Mouse (Mus musculus): ENCODE measurements at regions not wholly inside any gene's neighbourhood (a gene's known extent, or its start where the extent isn't known, plus 50 kb on each side); places are given as distances from the start of the nearest gene placed in this dataset.

GRCm38 (mm10) chr15:62393416-62393815 is 1451.6 kb downstream of the Gsdmc2 start:
- Histone ChIP-seq H3K36me3 (ENCODE audit: control insufficient read depth, insufficient read depth, low read length) (no peaks in the 10 kb centered on the region), H3K27ac (ENCODE audit: insufficient read depth, low read depth, low read length) (no peak overlapping the region), H3K4me3 (ENCODE audit: low read depth, low read length) (no peak overlapping the region), H3K27me3 (ENCODE audit: control insufficient read depth, insufficient read depth, low read length) (no peaks in the 10 kb centered on the region), H3K4me1 (ENCODE audit: control insufficient read depth, insufficient read depth, insufficient read length, low read length) (no peaks in the 10 kb centered on the region)
- 89% methylated on average over 3 of the region's 3 CpGs for WGBS
- TF ChIP-seq CTCF (IDR thresholded peaks at IDR 0.05; ENCODE audit: extremely low read depth, insufficient read length, insufficient replicate concordance, low read depth, low read length), result no peak
- TF ChIP-seq POLR2A (IDR thresholded peaks at IDR 0.05; ENCODE audit: low read depth, low read length), result no peak

- Histone ChIP-seq H3K36me3 (ENCODE audit: control insufficient read depth, insufficient read depth, low read length) (no peaks in the 10 kb centered on the region), H3K27me3 (ENCODE audit: control insufficient read depth, insufficient read depth, low read length) (no peaks in the 10 kb centered on the region), H3K27ac (ENCODE audit: insufficient read depth, low read depth, low read length) (no peak overlapping the region), H3K4me1 (ENCODE audit: control insufficient read depth, insufficient read depth, insufficient read length, low read length) (no peaks in the 10 kb centered on the region), H3K4me3 (ENCODE audit: low read depth, low read length) (no peak overlapping the region)
- no peak for TF ChIP-seq POLR2A (IDR thresholded peaks at IDR 0.05; ENCODE audit: low read depth, low read length)
- no peak for TF ChIP-seq CTCF (IDR thresholded peaks at IDR 0.05; ENCODE audit: extremely low read depth, insufficient read length, insufficient replicate concordance, low read depth, low read length)
- WGBS, result 24% methylated on average over 1 of the region's 1 CpGs
Observed at GRCm38 (mm10) chr15:62392839-62393238, 1452.1 kb downstream of the Gsdmc2 start.

GRCm38 (mm10) chr15:62392381-62392780 is 1452.6 kb downstream of the Gsdmc2 start:
- no peak for TF ChIP-seq CTCF (IDR thresholded peaks at IDR 0.05; ENCODE audit: extremely low read depth, insufficient read length, insufficient replicate concordance, low read depth, low read length)
- TF ChIP-seq POLR2A (IDR thresholded peaks at IDR 0.05; ENCODE audit: low read depth, low read length), result no peak
- Histone ChIP-seq H3K4me3 (ENCODE audit: low read depth, low read length) (no peak overlapping the region), H3K27ac (ENCODE audit: insufficient read depth, low read depth, low read length) (no peak overlapping the region), H3K27me3 (ENCODE audit: control insufficient read depth, insufficient read depth, low read length) (no peaks in the 10 kb centered on the region), H3K36me3 (ENCODE audit: control insufficient read depth, insufficient read depth, low read length) (no peaks in the 10 kb centered on the region), H3K4me1 (ENCODE audit: control insufficient read depth, insufficient read depth, insufficient read length, low read length) (no peaks in the 10 kb centered on the region)
- 30% methylated on average over 3 of the region's 3 CpGs for WGBS

- H3K36me3 ChIP-seq (ENCODE audit: control insufficient read depth, insufficient read depth, low read length), result no peaks in the 10 kb centered on the region
- WGBS, result 81% methylated on average over 3 of the region's 3 CpGs
- no peak for TF ChIP-seq POLR2A (IDR thresholded peaks at IDR 0.05; ENCODE audit: low read depth, low read length)
- TF ChIP-seq CTCF (IDR thresholded peaks at IDR 0.05; ENCODE audit: extremely low read depth, insufficient read length, insufficient replicate concordance, low read depth, low read length), result no peak
- no peak overlapping the region for H3K27ac ChIP-seq (ENCODE audit: insufficient read depth, low read depth, low read length)
- no peak overlapping the region for H3K4me3 ChIP-seq (ENCODE audit: low read depth, low read length)
- H3K4me1 ChIP-seq (ENCODE audit: control insufficient read depth, insufficient read depth, insufficient read length, low read length), result no peaks in the 10 kb centered on the region
- H3K27me3 ChIP-seq (ENCODE audit: control insufficient read depth, insufficient read depth, low read length), result no peaks in the 10 kb centered on the region
Observed at GRCm38 (mm10) chr15:62389431-62390105, 1455.4 kb downstream of the Gsdmc2 start.

- WGBS, result 76% methylated on average over 2 of the region's 2 CpGs
- no peak overlapping the region for H3K27ac ChIP-seq (ENCODE audit: insufficient read depth, low read depth, low read length)
- no peaks in the 10 kb centered on the region for H3K27me3 ChIP-seq (ENCODE audit: control insufficient read depth, insufficient read depth, low read length)
- no peak overlapping the region for H3K4me3 ChIP-seq (ENCODE audit: low read depth, low read length)
- H3K36me3 ChIP-seq (ENCODE audit: control insufficient read depth, insufficient read depth, low read length), result no peaks in the 10 kb centered on the region
- no peak for TF ChIP-seq CTCF (IDR thresholded peaks at IDR 0.05; ENCODE audit: extremely low read depth, insufficient read length, insufficient replicate concordance, low read depth, low read length)
- no peak for TF ChIP-seq POLR2A (IDR thresholded peaks at IDR 0.05; ENCODE audit: low read depth, low read length)
- H3K4me1 ChIP-seq (ENCODE audit: control insufficient read depth, insufficient read depth, insufficient read length, low read length), result no peaks in the 10 kb centered on the region
Observed at GRCm38 (mm10) chr15:62382233-62382632, 1459.4 kb upstream of the A1bg start.

- Histone ChIP-seq H3K4me1 (ENCODE audit: control insufficient read depth, insufficient read depth, insufficient read length, low read length) (no peaks in the 10 kb centered on the region), H3K36me3 (ENCODE audit: control insufficient read depth, insufficient read depth, low read length) (no peaks in the 10 kb centered on the region), H3K27me3 (ENCODE audit: control insufficient read depth, insufficient read depth, low read length) (no peaks in the 10 kb centered on the region), H3K27ac (ENCODE audit: insufficient read depth, low read depth, low read length) (no peak overlapping the region), H3K4me3 (ENCODE audit: low read depth, low read length) (no peak overlapping the region)
- WGBS, result 68% methylated on average over 3 of the region's 3 CpGs
- TF ChIP-seq CTCF (IDR thresholded peaks at IDR 0.05; ENCODE audit: extremely low read depth, insufficient read length, insufficient replicate concordance, low read depth, low read length) (no peak), POLR2A (IDR thresholded peaks at IDR 0.05; ENCODE audit: low read depth, low read length) (no peak)
Observed at GRCm38 (mm10) chr15:62374641-62375040, 1451.8 kb upstream of the A1bg start.

- H3K27ac ChIP-seq (ENCODE audit: insufficient read depth, low read depth, low read length), result no peak overlapping the region
- H3K4me1 ChIP-seq (ENCODE audit: control insufficient read depth, insufficient read depth, insufficient read length, low read length), result no peaks in the 10 kb centered on the region
- H3K27me3 ChIP-seq (ENCODE audit: control insufficient read depth, insufficient read depth, low read length), result no peaks in the 10 kb centered on the region
- no peak for TF ChIP-seq POLR2A (IDR thresholded peaks at IDR 0.05; ENCODE audit: low read depth, low read length)
- no peak for TF ChIP-seq CTCF (IDR thresholded peaks at IDR 0.05; ENCODE audit: extremely low read depth, insufficient read length, insufficient replicate concordance, low read depth, low read length)
- H3K4me3 ChIP-seq (ENCODE audit: low read depth, low read length), result no peak overlapping the region
- no peaks in the 10 kb centered on the region for H3K36me3 ChIP-seq (ENCODE audit: control insufficient read depth, insufficient read depth, low read length)
Observed at GRCm38 (mm10) chr15:62361171-62361570, 1438.4 kb upstream of the A1bg start.

All from small intestine, adult 2 months (tissue).